Mouse (Mus musculus) bone marrow, adult 2 months (tissue): Measurements from ENCODE around the gene Txnrd1.

Experiments
- CTCF ChIP-seq: fragments of 200-500 bp; IDR thresholded peaks from 2 replicates; pipeline ENCODE4 v1.5.1; 2011; ENCODE audit warnings: low read length, control low read depth; ENCODE audit not compliant: control insufficient read depth, insufficient read depth
- POLR2A ChIP-seq: fragments of 200-500 bp; IDR thresholded peaks from 2 replicates; pipeline ENCODE4 v1.6.1; 2011; ENCODE audit warnings: low read depth, mild to moderate bottlenecking, control low read depth, low read length, borderline replicate concordance; ENCODE audit not compliant: control insufficient read depth

GRCm38 (mm10) chr10:82814096-82814970 is 19.4 kb upstream of the Txnrd1 start:
- TF ChIP-seq CTCF (no peak), POLR2A (no peak)
